Mouse (Mus musculus) thymus, adult 2 months (tissue): ENCODE data around the gene Dbp.

Experiments
- CTCF ChIP-seq: fragments of 200-500 bp; IDR thresholded peaks from 2 replicates; pipeline ENCODE4 v1.5.1; 2012; ENCODE audit warnings: mild to moderate bottlenecking, control low read depth, low read length, moderate library complexity, borderline replicate concordance; ENCODE audit not compliant: control insufficient read depth, poor library complexity, insufficient read depth; ENCODE audit errors: extremely low read depth
- POLR2A ChIP-seq: fragments of 200-500 bp; IDR thresholded peaks from 2 replicates; pipeline ENCODE4 v1.6.1; 2012; ENCODE audit warnings: mild to moderate bottlenecking, low read length, control low read depth, moderate library complexity; ENCODE audit not compliant: control insufficient read depth, poor library complexity, insufficient read depth; ENCODE audit errors: extremely low read depth

DNA sequence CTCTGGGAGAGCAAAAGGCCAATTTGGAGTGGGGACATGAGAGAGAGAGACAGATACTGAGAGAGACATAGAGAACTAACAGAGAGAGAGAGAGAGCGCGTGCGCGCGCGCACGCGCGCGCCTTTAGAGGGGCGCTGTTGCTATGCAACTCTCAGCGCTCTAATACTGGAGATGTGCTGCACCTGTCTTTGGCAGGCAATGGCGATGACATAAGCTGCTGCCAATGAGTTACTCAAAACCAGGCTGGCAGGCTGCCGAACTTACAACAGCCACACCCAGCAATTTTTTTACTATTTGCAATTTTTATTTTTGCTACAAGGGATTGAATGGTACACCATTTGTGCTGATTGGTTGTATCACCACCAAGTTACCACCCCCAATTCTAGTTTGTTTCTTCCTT lies 37.1 kb upstream of the Dbp start:
- no peak for TF ChIP-seq CTCF
- TF ChIP-seq POLR2A, result no peak
